Mouse (Mus musculus): ENCODE data around the gene Tmem170b.

DNA sequence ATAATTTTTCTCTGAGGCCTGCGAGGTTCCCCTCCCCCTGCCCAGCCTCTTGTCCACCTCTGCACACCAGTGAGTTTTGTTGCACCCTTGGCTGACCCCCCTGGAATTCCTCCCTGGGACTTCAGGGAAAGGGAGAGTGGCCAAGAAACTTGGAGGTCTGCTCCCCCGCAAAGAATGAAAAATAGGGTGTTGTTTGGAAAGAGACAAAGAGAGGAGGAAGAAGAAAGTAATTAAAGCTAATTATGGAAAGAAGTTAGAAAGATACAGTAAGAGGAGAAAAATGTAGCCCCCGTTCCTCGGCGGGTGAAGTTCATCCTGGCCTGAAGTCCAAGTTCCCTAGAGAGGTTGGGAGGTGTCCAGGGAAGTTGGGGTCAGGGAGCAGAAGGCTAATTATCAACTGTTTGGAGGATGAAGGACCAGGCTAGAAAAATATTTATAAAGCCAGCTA, 83.9 kb downstream of the Tmem170b start:
- no peak for TF ChIP-seq CTCF (IDR thresholded peaks at IDR 0.05; ENCODE audit: insufficient read depth, low read length)
- no peak for TF ChIP-seq POLR2A (IDR thresholded peaks at IDR 0.05; ENCODE audit: borderline replicate concordance, extremely low read depth, low read depth, low read length)

Measured in lung, adult 2 months (tissue).